Comparison of ENCODE assay signal across 12 mouse cellular contexts in the genomic region with DNA sequence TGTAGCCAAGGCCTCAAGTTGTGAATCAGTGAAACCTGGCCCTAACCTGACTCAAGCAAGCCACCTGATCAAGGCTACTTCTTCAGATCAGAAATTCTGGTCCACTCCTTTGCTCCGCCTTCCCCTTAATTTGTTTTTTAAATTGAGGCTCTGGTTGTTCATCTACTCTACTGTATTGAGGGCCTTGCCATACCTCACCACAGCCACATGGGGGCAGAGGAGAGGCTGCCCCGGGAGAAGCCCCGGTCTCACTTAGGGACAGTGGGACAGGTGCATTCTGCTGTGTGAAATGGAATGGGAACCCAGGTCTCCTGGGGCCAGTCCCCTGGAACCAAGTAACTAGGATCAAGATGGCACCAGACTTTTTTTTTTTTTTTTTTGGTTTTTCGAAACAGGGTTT. TPM values are rescaled to one million over a fixed set of nuclear protein-coding genes. Genes with fewer than 3 reads are reported as not detected.
DNase-seq lines count a peak whose midpoint lies in the region; TF ChIP-seq lines count a peak whose summit lies in the region.
"Had no signal": no experiment of that assay in that cellular context is flagged by ENCODE, and none has a peak within 500 bp of the region (broad histone marks: within the 10 kb centered on the region; RNA-seq: fewer than 3 reads in every experiment).

No protein-coding gene starts in this region.

- H3K27me3 ChIP-seq in E14TG2a.4 (ENCODE audit: insufficient read depth, low read length), result peaks cover 60% of the 10 kb centered on the region
- H3K27me3 ChIP-seq: midbrain, embryonic 13.5 days had no signal

- H3K9me3 ChIP-seq in E14TG2a.4 (ENCODE audit: low read length), result no peaks in the 10 kb centered on the region
- H3K9me3 ChIP-seq: limb, embryonic 13.5 days; midbrain, embryonic 13.5 days had no signal

- DNase-seq in layer of hippocampus, adult 2 months (ENCODE audit: low spot score in 2 of 2), result no peak
- DNase-seq in layer of hippocampus, postnatal 36 days, result no peak
- peak; percentile 16 for DNase-seq in adipocyte (ENCODE audit: low spot score)
- DNase-seq in left cerebral cortex, postnatal 14 days (ENCODE audit: low spot score in 2 of 2), result no peak
- no peak for DNase-seq in ovary, postnatal 14 days (ENCODE audit: low spot score)
- DNase-seq: cerebellum, adult 11-12 months; heart, postnatal 4 days had no signal

- intact Hi-C loops in left cerebral cortex, postnatal 14 days (cut with DNase I), result no loop called here

- no peak overlapping the region for H3K27ac ChIP-seq in layer of hippocampus, adult 2 months
- H3K27ac ChIP-seq in olfactory bulb, adult 2 months (ENCODE audit: insufficient read depth, low read depth, low read length), result no peak overlapping the region
- H3K27ac ChIP-seq: limb, embryonic 13.5 days; midbrain, embryonic 13.5 days had no signal

- TF ChIP-seq POLR2A in olfactory bulb, adult 2 months (IDR thresholded peaks at IDR 0.05; ENCODE audit: insufficient read depth, low read depth, low read length), result no peak

- H3K36me3 ChIP-seq in E14TG2a.4 (ENCODE audit: insufficient read depth, low read length), result no peaks in the 10 kb centered on the region
- H3K36me3 ChIP-seq: limb, embryonic 13.5 days; midbrain, embryonic 13.5 days had no signal

- H3K4me3 ChIP-seq in layer of hippocampus, adult 2 months, result no peak overlapping the region
- no peak overlapping the region for H3K4me3 ChIP-seq in E14TG2a.4 (replicated peaks; ENCODE audit: low read length)
- H3K4me3 ChIP-seq in olfactory bulb, adult 2 months (ENCODE audit: insufficient read depth, low read depth, low read length), result no peak overlapping the region
- H3K4me3 ChIP-seq: limb, embryonic 13.5 days; midbrain, embryonic 13.5 days had no signal

- TF ChIP-seq CTCF in layer of hippocampus, adult 2 months (conservative IDR thresholded peaks at IDR 0.05), result peak; percentile 70
- peak; percentile 74 for TF ChIP-seq CTCF in E14TG2a.4 (conservative IDR thresholded peaks at IDR 0.05; ENCODE audit: low read length)
- TF ChIP-seq CTCF in olfactory bulb, adult 2 months (IDR thresholded peaks at IDR 0.05; ENCODE audit: insufficient read depth, low read depth, low read length), result 0 out of 2 replicates have a peak, but pooled peaks have one; percentile 33

- 72% methylated on average over 4 of the region's 4 CpGs for WGBS in olfactory bulb, adult 2 months

- peaks cover 47% of the 10 kb centered on the region for H3K4me1 ChIP-seq in E14TG2a.4 (replicated peaks; ENCODE audit: low read depth, low read length)
- H3K4me1 ChIP-seq in olfactory bulb, adult 2 months (ENCODE audit: control insufficient read depth, insufficient read depth, low read length), result peaks cover 14% of the 10 kb centered on the region
- H3K4me1 ChIP-seq: limb, embryonic 13.5 days had no signal

RNA-seq across cellular contexts. Expression of gene Krtdap, which starts 5.9 kb away (rescaled TPM):
- not detected for total RNA-seq in layer of hippocampus, adult 2 months (2021)
- total RNA-seq in layer of hippocampus, postnatal 36 days (2021), result not detected
- polyA plus RNA-seq in olfactory bulb, adult 2 months (2012; ENCODE audit: insufficient read depth, insufficient read length, low replicate concordance, missing spikeins), result not detected in 2 replicates
- not detected for total RNA-seq in left cerebral cortex, postnatal 14 days (2021)
- total RNA-seq: heart, postnatal 4 days had no signal
- polyA plus RNA-seq: midbrain, embryonic 13.5 days had no signal

RNA-seq across cellular contexts. Expression of gene Dmkn, which starts 18.2 kb away (rescaled TPM):
- under 1 TPM; 0.56 to 1.00 TPM for total RNA-seq in layer of hippocampus, adult 2 months (2021)
- total RNA-seq in layer of hippocampus, postnatal 36 days (2021), result under 1 TPM in 1 of 2 experiments, not detected in 1; 0.91 TPM
- not detected in 2 replicates for polyA plus RNA-seq in olfactory bulb, adult 2 months (2012; ENCODE audit: insufficient read depth, insufficient read length, low replicate concordance, missing spikeins)
- total RNA-seq in left cerebral cortex, postnatal 14 days (2021), result 1 to 10 TPM; 3.6 to 4.2 TPM

RNA-seq across cellular contexts. Expression of gene Sbsn, which starts 30.5 kb away (rescaled TPM):
- 1 to 10 TPM; 4.9 to 6.1 TPM for total RNA-seq in layer of hippocampus, adult 2 months (2021)
- 1 to 10 TPM; 6.4 to 9.7 TPM for total RNA-seq in layer of hippocampus, postnatal 36 days (2021)
- not detected in 2 replicates for polyA plus RNA-seq in olfactory bulb, adult 2 months (2012; ENCODE audit: insufficient read depth, insufficient read length, low replicate concordance, missing spikeins)
- total RNA-seq in left cerebral cortex, postnatal 14 days (2021), result 10 to 100 TPM in 1 of 2 experiments, 1 to 10 TPM in 1; 5.5 to 10.0 TPM

RNA-seq across cellular contexts. Expression of gene Gapdhs, which starts 38.3 kb away (rescaled TPM):
- total RNA-seq in layer of hippocampus, adult 2 months (2021), result not detected
- total RNA-seq in layer of hippocampus, postnatal 36 days (2021), result not detected
- not detected in 2 replicates for polyA plus RNA-seq in olfactory bulb, adult 2 months (2012; ENCODE audit: insufficient read depth, insufficient read length, low replicate concordance, missing spikeins)
- total RNA-seq in left cerebral cortex, postnatal 14 days (2021), result not detected
- total RNA-seq: gastrocnemius, adult 18-20 months; heart, postnatal 4 days had no signal

RNA-seq across cellular contexts. Expression of gene Ffar2, which starts 41.8 kb away (rescaled TPM):
- not detected for total RNA-seq in layer of hippocampus, adult 2 months (2021)
- not detected for total RNA-seq in layer of hippocampus, postnatal 36 days (2021)
- not detected in 2 replicates for polyA plus RNA-seq in olfactory bulb, adult 2 months (2012; ENCODE audit: insufficient read depth, insufficient read length, low replicate concordance, missing spikeins)
- under 1 TPM in 1 of 2 experiments, not detected in 1; 0.17 TPM for total RNA-seq in left cerebral cortex, postnatal 14 days (2021)
- total RNA-seq: heart, postnatal 4 days had no signal
- polyA plus RNA-seq: limb, embryonic 13.5 days had no signal
